Mouse (Mus musculus) ZHBTc4 (cell line): ENCODE measurements around the gene Glrp1.

Experiments
- DNase-seq: peaks from one replicate; pipeline ENCODE4 v3.0.0-alpha.2; 2011; ENCODE audit warnings: low read depth, low spot score

Gene Glrp1

GRCm38 (mm10) chr1:88509789-88510188 is at the start of gene Glrp1:
TSS of gene Glrp1 (minus strand) at chr1:88510066.
- no peak for DNase-seq

GRCm38 (mm10) chr1:88559258-88559657 is 49.4 kb upstream of the Glrp1 start:
- peak; percentile 7 for DNase-seq

- DNase-seq: no peak
Measured at GRCm38 (mm10) chr1:88558793-88559192, 48.9 kb upstream of the Glrp1 start.

GRCm38 (mm10) chr1:88556401-88556800 is 46.5 kb upstream of the Glrp1 start:
- DNase-seq: no peak

GRCm38 (mm10) chr1:88553500-88554187 is 43.8 kb upstream of the Glrp1 start:
- DNase-seq: no peak

- DNase-seq: no peak
Measured at GRCm38 (mm10) chr1:88549263-88549662, 39.4 kb upstream of the Glrp1 start.

GRCm38 (mm10) chr1:88547172-88547571 is 37.3 kb upstream of the Glrp1 start:
- DNase-seq: no peak

- no peak for DNase-seq
Measured at GRCm38 (mm10) chr1:88543608-88544007, 33.7 kb upstream of the Glrp1 start.

- DNase-seq: no peak
Measured at GRCm38 (mm10) chr1:88539823-88540222, 30.0 kb upstream of the Glrp1 start.

GRCm38 (mm10) chr1:88539256-88539655 is 29.4 kb upstream of the Glrp1 start:
- DNase-seq: no peak

- DNase-seq: no peak
Measured at GRCm38 (mm10) chr1:88536308-88536707, 26.4 kb upstream of the Glrp1 start.

GRCm38 (mm10) chr1:88534091-88534490 is 24.2 kb upstream of the Glrp1 start:
- peak; percentile 6 for DNase-seq

- DNase-seq: no peak
Measured at GRCm38 (mm10) chr1:88526161-88526560, 16.3 kb upstream of the Glrp1 start.

- no peak for DNase-seq
Measured at GRCm38 (mm10) chr1:88525622-88526021, 15.8 kb upstream of the Glrp1 start.

- DNase-seq: no peak
Measured at GRCm38 (mm10) chr1:88521170-88521747, 11.4 kb upstream of the Glrp1 start.

- no peak for DNase-seq
Measured at GRCm38 (mm10) chr1:88513613-88514012, 3.7 kb upstream of the Glrp1 start.

- no peak for DNase-seq
Measured at GRCm38 (mm10) chr1:88507886-88508285, 2.0 kb downstream of the Glrp1 start.

- no peak for DNase-seq
Measured at GRCm38 (mm10) chr1:88507214-88507613, 2.7 kb downstream of the Glrp1 start.

GRCm38 (mm10) chr1:88506412-88506811 is 3.5 kb downstream of the Glrp1 start:
- no peak for DNase-seq

GRCm38 (mm10) chr1:88505697-88506096 is 4.2 kb downstream of the Glrp1 start:
- DNase-seq: no peak

GRCm38 (mm10) chr1:88504531-88504945 is 5.3 kb downstream of the Glrp1 start:
- no peak for DNase-seq

GRCm38 (mm10) chr1:88502822-88503221 is 7.0 kb downstream of the Glrp1 start:
- no peak for DNase-seq

GRCm38 (mm10) chr1:88499230-88499737 is 10.6 kb downstream of the Glrp1 start:
- DNase-seq: no peak
